Mouse (Mus musculus): Measurements from ENCODE around the gene Ap1s3. TPM values are rescaled to one million over a fixed set of nuclear protein-coding genes. Genes with fewer than 3 reads are reported as not detected.
"Not testable (repeated sequence)": the region's sequence is repeated elsewhere in the genome, so short reads cannot be mapped to it uniquely, and the experiment has no call there.

Ap1s3 gene
- total RNA-seq, 2 experiments from 2014 or later = 1.7 to 2.1 TPM

DNA sequence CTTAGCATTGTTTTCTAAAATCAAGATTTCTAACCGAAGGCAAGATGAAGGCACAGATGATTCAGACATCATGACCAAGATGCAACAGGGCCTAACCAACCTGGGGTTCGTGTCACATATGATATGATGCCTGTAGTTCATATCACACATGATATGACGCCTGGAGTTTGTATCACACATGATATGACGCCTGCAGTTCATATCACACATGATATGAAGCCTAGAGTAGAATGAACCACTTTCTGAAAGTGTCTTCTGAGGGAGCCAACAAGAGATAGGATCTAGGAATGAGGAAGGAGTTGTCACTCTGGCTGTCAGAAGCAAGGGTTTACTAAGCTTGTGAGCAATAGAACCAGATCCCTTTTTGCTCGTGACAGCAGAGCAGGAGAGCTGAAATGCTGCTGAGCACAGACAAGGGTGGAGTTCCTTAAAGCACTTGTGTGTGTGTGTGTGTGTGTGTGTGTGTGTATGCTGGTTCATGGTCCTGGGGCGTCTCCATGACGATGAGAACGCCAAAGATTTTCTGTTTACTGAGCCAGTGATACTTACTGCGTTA lies 2.3 kb downstream of the Ap1s3 start:
- no peak for DNase-seq (ENCODE audit: low spot score in 2 of 2)

GRCm38 (mm10) chr1:79664911-79665310 lies 6.9 kb downstream of the Ap1s3 start:
- no peak for DNase-seq (ENCODE audit: low spot score in 2 of 2)

DNA sequence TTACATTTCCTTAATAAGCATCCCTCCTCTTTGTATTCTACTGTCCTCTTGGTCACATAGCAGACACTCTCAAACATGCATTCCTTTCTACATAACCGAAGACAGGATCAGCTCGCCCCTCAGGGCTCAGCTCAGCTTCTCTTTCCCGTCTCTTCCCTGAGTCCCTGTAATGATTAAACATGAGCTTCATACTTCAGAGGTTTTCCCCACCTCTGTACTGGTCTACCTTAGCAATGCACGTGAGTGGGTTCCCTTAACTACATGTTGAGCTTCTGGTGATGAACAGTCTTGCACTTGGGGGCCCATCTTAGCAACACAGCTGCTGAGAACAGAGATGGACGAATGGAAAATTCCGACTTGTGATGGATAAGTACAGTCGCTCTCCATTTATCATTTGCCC lies 12.2 kb downstream of the Ap1s3 start:
- no peak for DNase-seq (ENCODE audit: low spot score in 2 of 2)

DNA sequence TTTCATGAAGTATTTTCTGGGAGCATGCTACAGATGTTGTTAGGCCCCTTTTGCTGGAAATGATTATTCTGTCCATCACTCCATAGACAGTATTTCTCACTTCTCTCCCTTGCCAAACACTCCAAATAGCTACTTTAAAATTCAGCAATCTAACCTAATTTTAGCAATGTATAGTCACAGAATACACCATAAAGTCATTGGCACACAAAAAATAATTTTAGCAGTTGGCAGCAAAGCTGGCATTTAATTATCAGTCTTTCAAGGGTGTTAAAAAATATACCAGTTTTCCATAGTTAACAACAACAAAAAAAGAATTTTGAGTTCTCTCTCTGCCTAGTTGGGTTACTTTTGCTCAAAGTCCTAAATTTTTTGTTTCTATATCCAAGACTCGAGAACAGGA lies 14.4 kb downstream of the Ap1s3 start:
- no peak for DNase-seq (ENCODE audit: low spot score in 2 of 2)

DNA sequence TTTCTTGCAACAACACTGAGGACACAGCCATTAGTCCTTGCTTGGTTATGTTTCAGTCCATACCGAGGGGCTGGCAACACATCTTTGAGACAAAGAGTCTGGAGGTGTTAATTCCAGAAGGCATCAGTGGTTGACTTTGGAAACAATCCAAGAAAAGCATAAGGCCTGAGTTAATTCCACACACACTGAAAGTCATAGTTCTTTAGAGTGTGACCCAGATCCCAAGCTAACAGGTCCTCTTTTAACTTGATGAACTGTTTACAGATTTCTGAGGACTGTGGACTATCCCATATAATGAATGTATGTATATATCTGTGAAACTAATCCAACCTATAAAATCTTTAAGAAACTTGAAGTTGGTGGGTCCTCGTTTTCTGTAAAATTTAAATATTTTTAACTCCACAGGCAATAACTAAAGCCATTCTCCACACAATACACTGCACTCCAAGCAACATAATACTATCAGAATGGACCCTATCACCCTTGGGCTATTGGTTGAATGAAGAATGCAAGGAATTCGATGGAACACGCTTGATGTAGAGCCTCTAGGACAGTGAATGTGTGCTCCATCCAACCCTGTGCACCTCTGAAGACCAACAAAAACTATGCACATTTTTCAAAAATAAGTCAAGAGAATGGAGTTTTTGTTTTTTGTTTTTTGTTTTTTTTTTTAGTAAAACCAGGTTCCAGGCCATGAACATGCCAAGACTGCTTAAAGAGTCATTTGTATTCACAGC lies 15.8 kb downstream of the Ap1s3 start:
- no peak for DNase-seq (ENCODE audit: low spot score in 2 of 2)

- DNase-seq (ENCODE audit: low spot score in 2 of 2) = no peak
Measured at GRCm38 (mm10) chr1:79654948-79655347, 16.8 kb downstream of the Ap1s3 start.

- no peak for DNase-seq (ENCODE audit: low spot score in 2 of 2)
Measured at GRCm38 (mm10) chr1:79643411-79644110, 28.2 kb downstream of the Ap1s3 start.

DNA sequence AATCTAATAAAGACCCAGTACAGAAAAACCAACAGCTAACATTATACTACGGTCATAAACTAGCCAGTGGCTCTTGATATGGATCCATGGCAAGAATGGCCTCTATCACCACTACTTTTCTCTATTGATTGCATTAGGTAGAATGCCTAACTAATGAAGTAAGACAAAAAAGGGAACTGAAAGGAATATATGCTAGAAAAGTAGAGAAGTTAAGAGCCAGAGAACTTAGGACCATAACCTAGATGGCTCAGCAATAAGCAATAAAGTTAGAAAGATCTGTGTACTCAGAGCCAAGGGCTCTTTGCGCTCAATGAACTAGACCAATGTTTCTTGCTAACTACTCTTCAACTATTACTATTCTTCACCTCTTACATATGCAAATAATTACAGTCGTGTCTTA lies 29.1 kb downstream of the Ap1s3 start:
- no peak for DNase-seq (ENCODE audit: low spot score in 2 of 2)

DNA sequence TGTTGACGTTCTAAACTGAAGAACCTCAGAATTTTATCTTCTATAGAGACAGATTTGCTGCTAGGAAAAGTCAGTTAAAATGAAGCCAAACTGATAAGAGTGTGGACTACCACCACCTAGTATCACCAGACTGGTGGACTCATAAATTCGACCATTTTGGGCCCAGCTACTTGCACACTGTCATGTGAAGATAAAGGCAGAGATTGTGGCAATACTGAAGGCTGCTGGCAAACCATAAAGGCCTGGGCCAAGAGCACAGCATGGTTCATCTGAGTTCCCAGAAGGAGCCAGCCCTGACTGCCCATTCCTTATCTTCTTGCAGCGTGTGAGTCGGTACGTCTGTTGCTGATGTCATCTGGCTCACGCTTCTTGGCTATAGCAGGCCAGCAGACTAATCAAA lies 30.4 kb downstream of the Ap1s3 start:
- DNase-seq (ENCODE audit: low spot score in 2 of 2) = no peak

DNA sequence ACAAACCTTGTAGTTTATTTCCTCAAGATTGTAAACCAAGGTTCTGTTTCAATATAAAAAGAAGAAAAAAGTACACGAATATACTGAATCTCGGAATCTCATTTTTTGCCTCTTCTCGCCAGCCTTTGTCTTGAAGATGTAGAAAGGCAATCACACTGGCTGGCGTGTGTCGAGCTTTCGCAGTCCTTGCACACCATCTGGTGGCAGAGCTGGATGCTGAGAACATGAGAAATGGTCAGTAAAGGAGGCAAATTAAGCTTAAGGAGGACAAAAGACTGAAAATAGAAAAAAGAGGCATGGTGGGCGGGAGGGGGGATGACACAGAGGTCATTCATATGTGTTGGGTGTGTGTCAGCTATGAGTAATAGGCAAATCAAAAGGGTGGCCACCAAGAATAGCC lies 31.6 kb downstream of the Ap1s3 start:
- peak; percentile 73 to 79 for DNase-seq (ENCODE audit: low spot score in 2 of 2)

DNA sequence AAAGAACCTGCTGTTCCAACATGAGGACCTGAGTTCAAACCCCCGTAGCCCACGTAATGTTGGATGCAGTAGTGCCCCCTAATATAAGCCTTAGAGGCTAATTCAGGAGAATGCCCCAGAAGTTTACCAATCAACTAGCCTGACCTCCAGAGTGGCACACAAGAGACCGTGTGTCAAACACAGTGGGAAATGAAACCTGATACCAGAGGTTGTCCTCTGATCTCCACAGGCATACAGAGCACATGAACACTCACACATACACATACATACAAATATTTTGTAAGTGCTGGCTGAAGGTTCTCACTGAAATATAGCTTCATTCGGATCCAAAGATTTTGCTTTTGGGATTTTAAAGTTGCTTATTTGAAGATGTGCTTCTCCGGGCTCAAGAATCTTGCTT lies 32.1 kb downstream of the Ap1s3 start:
- no peak for DNase-seq (ENCODE audit: low spot score in 2 of 2)

GRCm38 (mm10) chr1:79639107-79639506 lies 32.7 kb downstream of the Ap1s3 start:
- DNase-seq (ENCODE audit: low spot score in 2 of 2) = no peak

- DNase-seq (ENCODE audit: low spot score in 2 of 2) = no peak
Measured at GRCm38 (mm10) chr1:79637768-79638167, 34.0 kb downstream of the Ap1s3 start.

- no peak for DNase-seq (ENCODE audit: low spot score in 2 of 2)
Measured at GRCm38 (mm10) chr1:79631521-79631920, 40.3 kb downstream of the Ap1s3 start.

- no peak for DNase-seq (ENCODE audit: low spot score in 2 of 2)
Measured at GRCm38 (mm10) chr1:79629726-79630125, 42.0 kb downstream of the Ap1s3 start.

DNA sequence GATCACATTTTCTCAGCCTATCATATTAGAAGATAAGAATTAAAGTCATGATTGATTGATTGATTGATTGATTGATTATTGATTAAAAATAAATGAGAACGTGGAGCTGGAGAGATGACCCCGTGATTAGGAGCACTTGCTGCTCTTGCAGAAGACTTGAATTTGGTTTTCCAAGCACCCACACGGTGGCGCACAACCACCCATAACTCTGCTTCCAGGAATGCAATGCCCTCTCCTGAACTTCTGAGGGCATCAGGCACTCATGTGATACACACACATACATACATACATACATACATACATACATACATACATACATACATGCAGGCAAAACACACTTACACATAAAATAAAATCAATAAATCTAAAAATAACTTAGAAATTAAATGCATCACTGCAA lies 45.6 kb downstream of the Ap1s3 start:
- no peak for DNase-seq (ENCODE audit: low spot score in 2 of 2)

DNA sequence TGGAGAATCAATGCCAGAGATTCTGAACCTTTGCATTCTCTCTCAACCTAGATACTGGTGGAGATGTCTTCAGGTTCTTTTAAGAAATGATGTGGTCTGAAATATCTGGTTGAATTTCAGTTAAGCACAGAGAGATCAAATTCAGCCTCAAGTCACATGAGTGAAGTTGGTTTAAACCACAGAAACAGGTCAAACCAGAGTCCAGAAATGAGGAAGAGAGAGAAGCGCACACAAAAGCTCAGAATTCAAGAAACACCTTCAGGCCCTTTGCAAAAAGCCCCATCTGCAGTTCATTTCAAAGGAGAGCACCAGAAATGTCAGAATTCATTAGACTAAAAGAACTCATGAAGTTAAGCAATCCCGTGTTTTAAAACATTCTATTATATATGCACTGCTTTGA lies 52.3 kb downstream of the Ap1s3 start:
- DNase-seq (ENCODE audit: low spot score in 2 of 2) = no peak

DNA sequence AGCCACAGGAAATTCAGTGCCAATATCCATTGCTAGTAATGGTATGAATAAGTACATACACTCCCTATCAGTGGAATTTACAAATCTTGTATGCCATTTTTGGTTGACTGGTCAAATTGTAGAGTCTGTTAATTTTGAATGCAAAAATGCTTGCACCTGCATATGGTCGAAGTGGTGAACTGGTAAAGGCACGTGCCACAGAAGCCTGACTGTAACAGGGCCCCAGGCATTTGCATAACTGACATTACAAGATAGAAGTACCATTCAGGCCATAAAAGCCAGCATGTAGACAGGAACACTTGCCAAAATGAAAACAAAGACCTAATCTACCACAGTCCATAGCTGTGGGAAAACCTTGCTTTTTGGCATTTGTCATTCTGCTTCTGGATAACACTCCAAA lies 55.3 kb downstream of the Ap1s3 start:
- DNase-seq (ENCODE audit: low spot score in 2 of 2) = no peak

DNA sequence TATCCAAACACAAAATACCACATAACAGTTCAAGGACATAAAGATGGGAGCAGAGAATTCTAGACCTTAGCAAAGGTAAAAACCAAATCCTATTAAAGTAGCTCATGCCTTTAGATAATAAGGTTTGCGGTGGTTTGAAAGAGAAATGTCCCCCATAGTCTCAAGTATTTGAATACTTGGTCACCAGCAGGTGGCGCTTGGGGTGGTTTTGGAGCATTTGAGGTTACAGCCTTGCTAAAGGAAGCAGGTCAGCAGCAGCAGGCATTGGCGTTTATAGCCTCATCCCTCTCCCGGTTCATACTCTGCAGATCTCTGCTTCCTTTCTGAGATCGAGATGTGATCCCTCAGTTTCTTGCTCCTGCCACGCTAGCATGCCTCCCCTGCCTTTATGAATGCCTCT lies 57.3 kb downstream of the Ap1s3 start:
- no peak for DNase-seq (ENCODE audit: low spot score in 2 of 2)

DNA sequence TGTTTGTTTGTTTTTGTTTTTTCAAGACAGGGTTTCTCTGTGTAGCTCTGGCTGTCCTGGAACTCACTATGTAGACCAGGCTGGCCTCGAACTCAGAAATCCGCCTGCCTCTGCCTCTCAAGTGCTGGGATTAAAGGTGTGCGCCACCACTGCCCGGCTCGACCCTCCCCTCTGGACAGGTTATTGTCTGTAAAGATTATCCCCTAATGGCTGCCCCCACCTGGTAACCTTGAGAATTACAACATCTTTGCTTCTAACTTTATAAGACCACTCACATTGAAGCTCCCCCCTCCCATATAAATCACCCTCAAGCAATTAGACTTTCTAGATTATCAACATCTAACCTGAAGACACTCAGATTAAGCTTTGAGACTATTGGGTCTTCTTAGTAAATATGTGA lies 60.5 kb downstream of the Ap1s3 start:
- not testable (repeated sequence) for DNase-seq (ENCODE audit: low spot score in 2 of 2)

DNA sequence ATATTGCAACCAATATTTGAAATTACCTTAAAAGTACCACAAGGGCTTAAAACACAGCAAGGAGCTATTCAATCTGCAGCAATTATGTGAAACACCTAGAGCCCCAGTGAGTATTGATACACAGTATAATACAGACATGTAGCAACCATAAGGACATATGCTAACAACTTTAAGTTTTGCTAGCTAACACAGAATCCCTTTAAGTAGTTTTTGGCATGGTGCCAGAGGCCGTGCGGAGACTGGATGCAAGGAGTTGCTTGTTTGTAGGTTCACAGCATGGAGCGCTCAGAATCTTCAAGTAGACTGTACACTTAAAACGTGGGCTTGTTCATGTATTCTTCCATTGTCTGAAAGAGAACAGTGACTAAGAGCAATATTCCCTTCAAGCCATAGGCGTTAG lies 62.9 kb downstream of the Ap1s3 start:
- DNase-seq (ENCODE audit: low spot score in 2 of 2) = not testable (repeated sequence)

- DNase-seq (ENCODE audit: low spot score in 2 of 2) = no peak
Measured at GRCm38 (mm10) chr1:79602500-79602899, 69.3 kb downstream of the Ap1s3 start.
